Mouse (Mus musculus) liver, embryonic 15.5 days (tissue): ENCODE data around the gene Iqsec3. TPM values are rescaled to one million over a fixed set of nuclear protein-coding genes. Genes with fewer than 3 reads are reported as not detected.

Source experiments
- ATAC-seq: fragments of 200-750 bp; cut with Nextera tagmentation; 2 replicates; pipeline ENCODE4 v1.8.0; 2017; ENCODE audit warnings: moderate number of reproducible peaks, mild to moderate bottlenecking, moderate library complexity; ENCODE audit not compliant: insufficient read depth
- H3K27ac ChIP-seq: fragments of 300-500 bp; sonication (generic); replicated peaks from 2 replicates; pipeline ENCODE4 v1.5.1; 2015; ENCODE audit warnings: mild to moderate bottlenecking, inconsistent platforms
- H3K27me3 ChIP-seq: fragments of 300-500 bp; sonication (generic); 2 replicates; pipeline ENCODE4 v1.6.1; 2015; ENCODE audit warnings: mild to moderate bottlenecking, inconsistent platforms
- H3K36me3 ChIP-seq: fragments of 300-500 bp; sonication (generic); replicated peaks from 2 replicates; pipeline ENCODE4 v1.6.1; 2015; ENCODE audit warnings: moderate library complexity, mild to moderate bottlenecking, inconsistent platforms
- H3K4me1 ChIP-seq: fragments of 300-500 bp; sonication (generic); replicated peaks from 2 replicates; pipeline ENCODE4 v1.6.1; 2015; ENCODE audit warnings: inconsistent platforms
- H3K4me2 ChIP-seq: fragments of 300-500 bp; sonication (generic); 2 replicates; pipeline ENCODE4 v1.6.1; 2015; ENCODE audit warnings: moderate library complexity, mild to moderate bottlenecking, inconsistent platforms
- H3K4me3 ChIP-seq: fragments of 300-500 bp; sonication (generic); replicated peaks from 2 replicates; pipeline ENCODE4 v1.5.1; 2015; ENCODE audit warnings: mild to moderate bottlenecking, inconsistent platforms
- H3K9ac ChIP-seq: fragments of 300-500 bp; sonication (generic); 2 replicates; pipeline ENCODE4 v1.6.1; 2015; ENCODE audit warnings: moderate library complexity, mild to moderate bottlenecking, inconsistent platforms
- H3K9me3 ChIP-seq: fragments of 300-500 bp; sonication (generic); replicated peaks from 2 replicates; pipeline ENCODE4 v1.6.1; 2016; ENCODE audit warnings: inconsistent platforms
- WGBS: fragments of 180-500 bp; shearing (Covaris S2); methylation state at CpG from one replicate; pipeline ENCODE4 v1.1.7; 2015; ENCODE audit warnings: mixed read lengths; ENCODE audit not compliant: insufficient replicate concordance; 5-methylcytosine and 5-hydroxymethylcytosine counted together
- polyA plus RNA-seq: library from polyadenylated mRNA; unstranded; fragments of >200 nt; fragmentation: Nextera tagmentation; extraction: Ambion mirVana; gene quantifications from 2 replicates; pipeline ENCODE4 v1.2.1, GENCODE M21; 2015

Iqsec3 gene
- polyA plus RNA-seq, 1 experiment from 2014 or later: not detected

GRCm38 (mm10) chr6:121498819-121499535, 25.5 kb upstream of the Iqsec3 start:
- Histone ChIP-seq H3K4me2 (no peak overlapping the region), H3K9ac (no peak overlapping the region), H3K27ac (no peak overlapping the region), H3K36me3 (no peaks in the 10 kb centered on the region), H3K27me3 (no peaks in the 10 kb centered on the region), H3K4me3 (no peak overlapping the region), H3K9me3 (no peaks in the 10 kb centered on the region), H3K4me1 (no peaks in the 10 kb centered on the region)
- ATAC-seq: no peak
- 16% methylated on average over 9 of the region's 9 CpGs for WGBS

GRCm38 (mm10) chr6:121495606-121496005, 22.1 kb upstream of the Iqsec3 start:
- Histone ChIP-seq H3K27me3 (no peaks in the 10 kb centered on the region), H3K9ac (no peak overlapping the region), H3K9me3 (no peaks in the 10 kb centered on the region), H3K4me1 (no peaks in the 10 kb centered on the region), H3K36me3 (no peaks in the 10 kb centered on the region), H3K27ac (no peak overlapping the region), H3K4me2 (no peak overlapping the region), H3K4me3 (no peak overlapping the region)
- WGBS: 51% methylated on average over 7 of the region's 7 CpGs
- ATAC-seq: no peak

- WGBS: 83% methylated on average over 1 of the region's 1 CpGs
- no peaks in the 10 kb centered on the region for H3K4me1 ChIP-seq
- H3K27me3 ChIP-seq: no peaks in the 10 kb centered on the region
- no peak overlapping the region for H3K9ac ChIP-seq
- ATAC-seq: no peak
- H3K4me2 ChIP-seq: no peak overlapping the region
- no peaks in the 10 kb centered on the region for H3K36me3 ChIP-seq
- no peaks in the 10 kb centered on the region for H3K9me3 ChIP-seq
- H3K27ac ChIP-seq: no peak overlapping the region
- H3K4me3 ChIP-seq: no peak overlapping the region
Observed at GRCm38 (mm10) chr6:121495026-121495425, 21.5 kb upstream of the Iqsec3 start.

- Histone ChIP-seq H3K27me3 (no peaks in the 10 kb centered on the region), H3K9me3 (no peaks in the 10 kb centered on the region), H3K4me3 (no peak overlapping the region), H3K27ac (no peak overlapping the region), H3K9ac (no peak overlapping the region), H3K4me1 (no peaks in the 10 kb centered on the region), H3K36me3 (no peaks in the 10 kb centered on the region), H3K4me2 (no peak overlapping the region)
- no peak for ATAC-seq
- 63% methylated on average over 4 of the region's 4 CpGs for WGBS
Observed at GRCm38 (mm10) chr6:121494319-121494718, 20.8 kb upstream of the Iqsec3 start.

DNA sequence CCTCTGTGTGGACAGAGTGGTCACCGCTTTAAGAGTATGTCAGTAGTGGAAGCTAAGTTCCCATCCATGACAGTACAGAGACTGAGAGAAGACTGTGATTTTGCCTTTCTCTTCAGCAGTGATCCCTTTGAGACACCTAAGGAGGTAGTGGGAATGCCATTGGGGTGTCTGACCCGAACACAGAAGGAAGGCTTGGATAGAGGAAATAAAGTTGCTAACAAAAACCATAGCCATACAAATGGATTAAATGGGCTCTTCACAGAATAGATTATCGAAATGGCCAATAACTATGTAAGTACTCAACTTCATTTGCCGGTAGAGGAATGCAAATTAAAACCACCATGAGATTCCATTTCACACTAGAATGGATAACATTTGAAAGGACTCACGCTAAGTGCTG, 17.9 kb upstream of the Iqsec3 start:
- ATAC-seq: no peak
- no peak overlapping the region for H3K4me2 ChIP-seq
- no peaks in the 10 kb centered on the region for H3K9me3 ChIP-seq
- no peak overlapping the region for H3K4me3 ChIP-seq
- H3K4me1 ChIP-seq: no peaks in the 10 kb centered on the region
- WGBS: 62% methylated on average over 5 of the region's 5 CpGs
- H3K36me3 ChIP-seq: no peaks in the 10 kb centered on the region
- no peak overlapping the region for H3K27ac ChIP-seq
- no peak overlapping the region for H3K9ac ChIP-seq
- H3K27me3 ChIP-seq: no peaks in the 10 kb centered on the region

- ATAC-seq: no peak
- WGBS: 29% methylated on average over 5 of the region's 5 CpGs
- no peak overlapping the region for H3K9ac ChIP-seq
Observed at GRCm38 (mm10) chr6:121472273-121472672, 1.2 kb downstream of the Iqsec3 start.

GRCm38 (mm10) chr6:121468235-121468634, 5.2 kb downstream of the Iqsec3 start:
- H3K9ac ChIP-seq: no peak overlapping the region

More at GRCm38 (mm10) chr6:121472273-121472672, 1.2 kb downstream of the Iqsec3 start:
- no peak overlapping the region for H3K4me2 ChIP-seq
- no peak overlapping the region for H3K4me3 ChIP-seq
- no peaks in the 10 kb centered on the region for H3K4me1 ChIP-seq
- no peaks in the 10 kb centered on the region for H3K36me3 ChIP-seq
- no peak overlapping the region for H3K27ac ChIP-seq
- H3K27me3 ChIP-seq: peaks cover 36% of the 10 kb centered on the region
- no peaks in the 10 kb centered on the region for H3K9me3 ChIP-seq

GRCm38 (mm10) chr6:121462628-121463340, 10.7 kb downstream of the Iqsec3 start:
- Histone ChIP-seq H3K4me3 (no peak overlapping the region), H3K4me2 (no peak overlapping the region), H3K4me1 (no peaks in the 10 kb centered on the region), H3K36me3 (no peaks in the 10 kb centered on the region), H3K9me3 (no peaks in the 10 kb centered on the region), H3K9ac (no peak overlapping the region), H3K27ac (no peak overlapping the region), H3K27me3 (peaks cover 12% of the 10 kb centered on the region)
- ATAC-seq: no peak
- WGBS: 2% methylated on average over 27 of the region's 28 CpGs

More at GRCm38 (mm10) chr6:121468235-121468634, 5.2 kb downstream of the Iqsec3 start:
- Histone ChIP-seq H3K9me3 (no peaks in the 10 kb centered on the region), H3K27me3 (peaks cover 11% of the 10 kb centered on the region), H3K27ac (no peak overlapping the region), H3K4me3 (no peak overlapping the region), H3K4me1 (no peaks in the 10 kb centered on the region), H3K36me3 (no peaks in the 10 kb centered on the region), H3K4me2 (no peak overlapping the region)
- ATAC-seq: no peak

- WGBS: 36% methylated on average over 8 of the region's 8 CpGs
Observed at GRCm38 (mm10) chr6:121457381-121457780, 16.1 kb downstream of the Iqsec3 start.

GRCm38 (mm10) chr6:121456651-121457050, 16.8 kb downstream of the Iqsec3 start:
- H3K4me2 ChIP-seq: no peak overlapping the region
- no peak for ATAC-seq
- no peaks in the 10 kb centered on the region for H3K4me1 ChIP-seq
- peaks cover 12% of the 10 kb centered on the region for H3K27me3 ChIP-seq
- H3K4me3 ChIP-seq: no peak overlapping the region
- no peaks in the 10 kb centered on the region for H3K36me3 ChIP-seq
- H3K9me3 ChIP-seq: no peaks in the 10 kb centered on the region
- 58% methylated on average over 3 of the region's 3 CpGs for WGBS
- H3K9ac ChIP-seq: no peak overlapping the region
- H3K27ac ChIP-seq: no peak overlapping the region

More at GRCm38 (mm10) chr6:121457381-121457780, 16.1 kb downstream of the Iqsec3 start:
- no peak overlapping the region for H3K4me2 ChIP-seq
- no peak overlapping the region for H3K27ac ChIP-seq
- H3K27me3 ChIP-seq: peaks cover 12% of the 10 kb centered on the region
- no peaks in the 10 kb centered on the region for H3K9me3 ChIP-seq
- H3K9ac ChIP-seq: no peak overlapping the region
- H3K36me3 ChIP-seq: no peaks in the 10 kb centered on the region
- no peak for ATAC-seq
- no peak overlapping the region for H3K4me3 ChIP-seq
- H3K4me1 ChIP-seq: no peaks in the 10 kb centered on the region

DNA sequence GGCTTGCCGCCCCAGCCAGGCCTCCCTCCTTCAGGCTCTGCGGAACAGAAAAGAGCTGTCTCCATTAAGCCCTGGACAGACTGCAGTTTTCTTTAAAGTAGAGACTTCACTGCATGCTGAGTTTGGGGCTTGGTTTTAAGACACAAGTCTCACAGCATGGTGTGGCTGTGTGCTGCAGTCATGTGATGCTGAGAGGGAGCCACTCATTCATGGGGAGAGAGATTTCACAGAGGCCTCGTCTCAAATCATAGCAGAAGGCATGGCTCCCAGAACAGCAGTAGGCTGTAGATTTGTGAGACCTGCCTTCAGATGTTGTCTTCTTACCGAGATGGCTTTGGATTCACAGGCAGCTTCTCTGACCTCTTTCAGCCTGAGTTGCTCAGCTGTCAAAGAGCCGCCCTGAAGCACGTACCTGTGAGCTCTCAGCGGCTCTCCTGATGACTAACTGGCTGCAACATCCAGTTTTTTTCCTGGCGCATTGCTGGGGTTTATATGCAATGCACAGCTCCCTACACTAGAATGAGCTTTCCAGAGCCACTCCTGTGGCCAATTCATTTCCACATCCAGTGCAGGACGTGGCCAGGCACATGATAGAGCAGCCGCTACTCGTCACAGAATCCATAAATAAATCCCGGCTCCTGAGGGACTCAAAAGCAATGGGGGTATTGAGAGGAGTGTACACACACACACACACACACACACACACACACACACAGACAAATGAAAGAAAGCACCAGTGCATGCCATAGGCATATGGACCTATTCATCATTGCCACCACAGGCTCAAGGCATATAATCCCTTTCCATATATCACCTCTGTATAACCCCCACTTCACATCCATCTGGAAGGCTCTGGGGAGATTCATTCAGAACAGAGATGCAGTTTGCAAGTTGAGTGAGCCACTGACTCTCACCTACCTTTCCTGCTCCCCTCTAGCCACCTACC, 18.7 kb downstream of the Iqsec3 start:
- no peak overlapping the region for H3K4me3 ChIP-seq
- no peaks in the 10 kb centered on the region for H3K36me3 ChIP-seq
- ATAC-seq: no peak
- no peak overlapping the region for H3K27ac ChIP-seq
- no peaks in the 10 kb centered on the region for H3K9me3 ChIP-seq
- no peaks in the 10 kb centered on the region for H3K4me1 ChIP-seq
- WGBS: 66% methylated on average over 12 of the region's 12 CpGs
- peaks cover 12% of the 10 kb centered on the region for H3K27me3 ChIP-seq
- no peak overlapping the region for H3K4me2 ChIP-seq
- no peak overlapping the region for H3K9ac ChIP-seq
